Mouse (Mus musculus): ENCODE results near the gene Fxyd7.
A peak's percentile ranks its signal among the peaks of the same experiment; 100 is the strongest.

Fxyd7 gene

GRCm38 (mm10) chr7:31077470-31077869 is 26.2 kb upstream of the Fxyd7 start:
- DNase-seq (ENCODE audit: extremely low spot score, low read depth, low spot score), result no peak

GRCm38 (mm10) chr7:31076492-31076891 is 25.2 kb upstream of the Fxyd7 start, which contains the start of gene Fxyd3:
Gene Fxyd3 (minus strand): TSS chr7:31076704.
- no peak for DNase-seq (ENCODE audit: extremely low spot score, low read depth, low spot score)

GRCm38 (mm10) chr7:31074713-31075069 is 23.4 kb upstream of the Fxyd7 start:
- DNase-seq (ENCODE audit: extremely low spot score, low read depth, low spot score), result no peak

GRCm38 (mm10) chr7:31074061-31074712 is 22.9 kb upstream of the Fxyd7 start:
- no peak for DNase-seq (ENCODE audit: extremely low spot score, low read depth, low spot score)

- DNase-seq (ENCODE audit: extremely low spot score, low read depth, low spot score), result no peak
Observed at GRCm38 (mm10) chr7:31073546-31073945, 22.3 kb upstream of the Fxyd7 start.

GRCm38 (mm10) chr7:31072326-31072725 is 21.1 kb upstream of the Fxyd7 start:
- DNase-seq (ENCODE audit: extremely low spot score, low read depth, low spot score), result no peak

GRCm38 (mm10) chr7:31070324-31070723 is 19.1 kb upstream of the Fxyd7 start:
- no peak for DNase-seq (ENCODE audit: extremely low spot score, low read depth, low spot score)

- DNase-seq (ENCODE audit: extremely low spot score, low read depth, low spot score), result no peak
Observed at GRCm38 (mm10) chr7:31069491-31069890, 18.2 kb upstream of the Fxyd7 start.

- DNase-seq (ENCODE audit: extremely low spot score, low read depth, low spot score), result no peak
Observed at GRCm38 (mm10) chr7:31067836-31068235, 16.6 kb upstream of the Fxyd7 start.

- DNase-seq (ENCODE audit: extremely low spot score, low read depth, low spot score), result no peak
Observed at GRCm38 (mm10) chr7:31063074-31063560, 11.8 kb upstream of the Fxyd7 start.

- DNase-seq (ENCODE audit: extremely low spot score, low read depth, low spot score), result no peak
Observed at GRCm38 (mm10) chr7:31060621-31061010, 9.3 kb upstream of the Fxyd7 start.

- no peak for DNase-seq (ENCODE audit: extremely low spot score, low read depth, low spot score)
Observed at GRCm38 (mm10) chr7:31059919-31060620, 8.8 kb upstream of the Fxyd7 start.

GRCm38 (mm10) chr7:31059108-31059507 is 7.8 kb upstream of the Fxyd7 start, which contains the start of gene Lgi4:
Gene Lgi4 (plus strand): TSS chr7:31059342.
- peak; percentile 26 for DNase-seq (ENCODE audit: extremely low spot score, low read depth, low spot score)

- no peak for DNase-seq (ENCODE audit: extremely low spot score, low read depth, low spot score)
Observed at GRCm38 (mm10) chr7:31058211-31058610, 6.9 kb upstream of the Fxyd7 start.

- DNase-seq (ENCODE audit: extremely low spot score, low read depth, low spot score), result no peak
Observed at GRCm38 (mm10) chr7:31057730-31058129, 6.5 kb upstream of the Fxyd7 start.

GRCm38 (mm10) chr7:31057071-31057470 is 5.8 kb upstream of the Fxyd7 start, which contains the start of gene Fxyd1:
Gene Fxyd1 (minus strand): TSS chr7:31057199.
- DNase-seq (ENCODE audit: extremely low spot score, low read depth, low spot score), result no peak

- DNase-seq (ENCODE audit: extremely low spot score, low read depth, low spot score), result no peak
Observed at GRCm38 (mm10) chr7:31056448-31056847, 5.2 kb upstream of the Fxyd7 start.

GRCm38 (mm10) chr7:31055883-31056282 is 4.6 kb upstream of the Fxyd7 start:
- no peak for DNase-seq (ENCODE audit: extremely low spot score, low read depth, low spot score)

GRCm38 (mm10) chr7:31055354-31055824 is 4.1 kb upstream of the Fxyd7 start:
- DNase-seq (ENCODE audit: extremely low spot score, low read depth, low spot score), result no peak

GRCm38 (mm10) chr7:31054661-31055320 is 3.5 kb upstream of the Fxyd7 start:
- no peak for DNase-seq (ENCODE audit: extremely low spot score, low read depth, low spot score)

- no peak for DNase-seq (ENCODE audit: extremely low spot score, low read depth, low spot score)
Observed at GRCm38 (mm10) chr7:31053882-31054447, 2.7 kb upstream of the Fxyd7 start.

All from hindlimb bud, embryonic 11.5 days (tissue).